Mouse (Mus musculus): ENCODE results near the gene Fam89a.

The Fam89a gene

GRCm38 (mm10) chr8:124751709-124752173 is at the start of gene Fam89a:
TSS of gene Fam89a (minus strand) at chr8:124751832.
- no peak for DNase-seq

- DNase-seq = no peak
These were observed 48.9 kb upstream of the Fam89a start for GRCm38 (mm10) chr8:124800542-124800941.

DNA sequence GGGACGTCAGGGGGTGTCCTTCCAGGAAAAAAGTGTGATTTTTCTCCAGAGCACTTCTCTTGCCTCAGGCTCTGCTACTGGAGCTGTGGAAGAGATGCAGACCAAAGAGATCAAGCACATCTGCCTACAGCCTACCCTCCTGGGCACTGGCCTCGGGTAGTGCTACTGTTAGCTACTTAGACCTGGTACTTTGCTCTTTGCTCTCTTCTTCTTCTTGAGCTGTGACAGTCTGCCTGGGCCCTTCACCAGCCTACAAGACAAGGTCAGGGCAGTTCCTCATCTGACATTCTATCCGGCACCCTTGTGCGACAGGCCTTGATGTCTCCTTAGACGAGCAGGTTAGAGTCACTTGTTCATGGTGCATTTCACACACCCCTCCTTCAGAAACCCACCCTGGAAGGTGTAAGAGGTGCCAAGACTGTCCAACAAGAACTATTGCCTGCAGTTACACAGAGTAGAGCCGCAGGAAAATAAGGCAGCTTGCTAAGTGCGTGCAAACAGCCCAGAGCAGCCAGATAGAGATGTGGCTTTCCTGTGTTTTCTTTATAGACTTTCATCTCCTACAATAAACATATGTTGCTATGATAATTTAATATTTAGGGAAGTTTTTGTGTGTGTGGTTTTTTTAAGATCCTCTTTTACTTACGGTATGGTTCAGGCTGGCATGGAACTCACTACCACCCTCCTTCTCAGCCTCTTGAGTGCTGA is 44.3 kb upstream of the Fam89a start:
- DNase-seq = no peak

DNA sequence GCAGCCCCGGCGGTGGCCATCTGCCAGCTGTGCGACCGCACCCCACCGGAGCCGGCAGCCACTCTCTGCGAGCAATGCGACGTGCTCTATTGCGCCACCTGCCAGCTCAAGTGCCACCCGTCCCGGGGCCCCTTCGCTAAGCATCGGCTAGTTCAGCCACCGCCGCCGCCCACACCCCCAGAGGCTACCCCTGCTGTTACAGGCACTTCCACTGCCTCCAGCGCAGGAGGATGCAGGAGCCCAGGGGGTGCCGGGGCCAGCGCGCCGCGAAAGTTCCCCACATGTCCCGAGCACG is 42.8 kb upstream of the Fam89a start:
- peak; percentile 83 for DNase-seq

DNA sequence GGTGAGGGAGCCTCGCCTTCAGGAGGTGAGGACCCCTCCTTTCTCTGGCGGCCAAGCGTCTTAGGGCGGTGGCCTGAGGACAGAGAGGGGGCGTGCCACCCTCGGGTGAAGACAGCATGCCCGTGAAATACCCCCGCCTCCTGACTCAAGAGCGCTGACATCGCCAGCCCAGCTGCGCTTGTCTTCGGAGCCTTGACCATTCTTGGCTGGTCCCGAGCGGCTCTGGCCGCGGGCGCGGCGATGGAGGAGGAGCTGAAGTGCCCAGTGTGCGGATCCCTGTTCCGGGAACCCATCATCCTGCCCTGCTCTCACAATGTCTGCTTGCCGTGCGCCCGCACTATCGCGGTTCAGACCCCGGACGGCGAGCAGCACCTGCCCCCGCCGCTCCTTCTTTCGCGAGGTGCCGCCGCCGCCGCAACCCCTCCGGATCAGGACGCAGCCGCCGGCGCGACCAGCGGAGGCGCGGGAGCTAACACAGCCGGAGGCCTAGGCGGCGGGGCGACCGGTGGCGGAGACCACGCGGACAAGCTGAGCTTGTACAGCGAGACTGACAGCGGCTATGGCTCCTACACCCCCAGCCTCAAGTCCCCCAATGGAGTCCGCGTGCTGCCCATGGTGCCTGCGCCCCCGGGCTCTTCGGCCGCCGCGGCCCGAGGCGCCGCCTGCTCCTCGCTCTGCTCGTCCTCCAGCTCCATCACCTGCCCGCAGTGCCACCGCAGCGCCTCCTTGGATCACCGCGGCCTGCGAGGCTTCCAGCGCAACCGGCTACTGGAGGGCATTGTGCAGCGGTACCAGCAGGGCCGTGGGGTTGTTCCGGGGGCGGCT is 42.2 kb upstream of the Fam89a start:
- no peak for DNase-seq

DNA sequence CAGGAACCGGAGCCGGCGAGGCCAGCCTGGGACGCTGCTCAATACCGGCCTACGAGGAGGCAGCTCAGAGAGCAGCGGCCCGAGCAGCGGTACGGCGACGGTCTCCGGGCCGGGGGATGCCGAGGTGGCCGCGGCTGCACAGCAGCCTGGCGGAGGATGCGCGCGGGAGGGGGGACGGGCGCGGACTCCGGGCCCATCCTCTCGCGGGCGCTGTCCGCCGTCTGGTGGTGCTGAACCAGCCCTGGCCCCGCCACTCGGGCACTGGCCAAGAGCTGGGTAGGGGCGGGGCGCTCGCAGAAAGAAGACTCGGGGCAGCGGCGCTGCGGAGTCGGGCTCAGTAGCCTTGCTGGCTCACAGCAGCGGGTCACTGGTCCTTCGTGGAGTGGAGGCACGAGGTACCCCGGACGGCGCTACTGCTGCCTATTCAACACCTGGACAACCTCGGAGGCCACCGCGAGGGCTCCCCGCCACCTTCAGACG is 41.6 kb upstream of the Fam89a start:
- DNase-seq = peak; percentile 78

DNA sequence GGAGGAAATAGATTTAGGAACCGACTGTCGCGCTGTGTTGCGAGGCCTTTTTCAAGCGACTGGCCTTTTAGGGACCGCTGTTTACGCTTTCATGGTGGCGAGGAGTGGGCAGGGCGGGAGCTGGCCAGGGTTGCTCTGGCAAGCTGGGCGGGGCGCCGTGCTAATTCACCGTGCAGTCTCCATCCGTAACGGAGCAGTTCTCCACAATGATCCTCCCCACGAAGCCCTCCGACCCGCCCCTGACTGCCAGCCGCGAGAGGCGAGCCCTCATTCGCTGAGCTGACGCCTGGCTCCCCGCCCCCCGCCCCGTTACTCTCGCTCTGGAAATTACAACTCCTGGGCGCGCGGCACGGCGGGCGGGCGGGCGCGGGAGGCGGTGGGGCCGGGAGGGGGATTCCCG is 41.1 kb upstream of the Fam89a start, which contains the start of gene Trim67:
TSS of gene Trim67 (plus strand) at position 385 of the 400 bp plus-strand sequence.
- peak; percentile 85 for DNase-seq

GRCm38 (mm10) chr8:124792186-124792585 is 40.6 kb upstream of the Fam89a start:
- DNase-seq = peak; percentile 77

- DNase-seq = peak; percentile 54
These were observed 40.1 kb upstream of the Fam89a start for GRCm38 (mm10) chr8:124791751-124792150.

DNA sequence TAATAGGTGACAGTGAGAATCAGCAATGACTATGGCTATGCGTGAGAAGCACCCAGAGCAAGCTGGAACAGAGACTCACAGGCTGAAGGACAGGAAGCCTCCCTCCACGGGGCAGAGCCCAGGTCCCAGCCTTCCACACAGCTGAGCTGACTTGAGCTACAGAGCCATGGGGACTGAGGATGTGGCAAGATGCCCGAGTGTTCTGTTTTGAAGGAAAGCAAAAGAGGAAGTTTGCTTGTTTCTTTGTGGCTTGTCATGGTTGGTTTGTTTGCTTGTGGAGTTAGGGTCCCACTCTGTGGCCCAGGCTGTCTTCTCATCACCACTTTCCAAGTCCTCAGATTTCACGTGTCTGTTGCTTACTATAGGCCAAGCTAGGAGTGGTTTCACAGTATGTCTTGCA is 39.0 kb upstream of the Fam89a start:
- no peak for DNase-seq

- DNase-seq = peak; percentile 20
These were observed 33.0 kb upstream of the Fam89a start for GRCm38 (mm10) chr8:124784613-124785012.

DNA sequence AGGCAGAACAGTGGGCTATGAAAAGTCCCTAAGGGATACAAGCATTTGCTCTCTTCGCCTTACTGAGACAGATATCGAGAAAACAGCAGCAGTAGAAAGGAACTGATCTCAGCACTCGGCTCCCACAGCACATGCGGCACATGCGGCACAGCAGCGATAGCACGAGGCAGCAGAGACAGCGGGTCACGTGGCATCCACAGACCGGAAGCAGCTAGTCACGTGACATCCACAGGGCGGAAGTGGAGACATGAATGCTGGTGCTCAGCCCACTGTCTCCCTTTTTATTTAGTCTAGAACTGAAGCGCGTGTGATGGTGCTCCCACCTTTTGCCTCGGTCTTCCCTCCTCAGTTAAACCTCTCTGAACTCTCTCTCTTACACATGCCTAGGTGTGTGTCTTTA is 31.6 kb upstream of the Fam89a start:
- no peak for DNase-seq

DNA sequence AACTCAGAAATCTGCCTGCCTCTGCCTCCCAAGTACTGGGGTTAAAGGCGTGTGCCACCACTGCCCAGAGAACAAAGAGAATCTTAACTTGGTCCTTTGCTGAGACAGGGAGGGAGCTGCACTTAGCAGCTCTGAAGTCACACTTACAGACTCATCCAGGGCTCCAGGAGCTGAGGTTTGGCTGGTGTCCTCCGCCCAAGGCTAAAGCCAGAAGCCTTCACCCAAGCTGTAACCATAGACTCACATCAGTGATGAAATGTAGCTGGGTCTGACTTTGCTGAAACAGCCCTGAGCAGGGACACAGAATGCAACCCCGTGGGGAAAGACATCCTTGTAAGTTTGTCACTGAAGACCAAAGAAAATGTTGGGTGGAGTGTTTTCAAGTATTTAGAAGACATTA is 30.8 kb upstream of the Fam89a start:
- DNase-seq = no peak

GRCm38 (mm10) chr8:124780236-124780635 is 28.6 kb upstream of the Fam89a start:
- DNase-seq = peak; percentile 78

GRCm38 (mm10) chr8:124775695-124776094 is 24.1 kb upstream of the Fam89a start:
- DNase-seq = peak; percentile 76

- no peak for DNase-seq
These were observed 20.8 kb upstream of the Fam89a start for GRCm38 (mm10) chr8:124772389-124772788.

DNA sequence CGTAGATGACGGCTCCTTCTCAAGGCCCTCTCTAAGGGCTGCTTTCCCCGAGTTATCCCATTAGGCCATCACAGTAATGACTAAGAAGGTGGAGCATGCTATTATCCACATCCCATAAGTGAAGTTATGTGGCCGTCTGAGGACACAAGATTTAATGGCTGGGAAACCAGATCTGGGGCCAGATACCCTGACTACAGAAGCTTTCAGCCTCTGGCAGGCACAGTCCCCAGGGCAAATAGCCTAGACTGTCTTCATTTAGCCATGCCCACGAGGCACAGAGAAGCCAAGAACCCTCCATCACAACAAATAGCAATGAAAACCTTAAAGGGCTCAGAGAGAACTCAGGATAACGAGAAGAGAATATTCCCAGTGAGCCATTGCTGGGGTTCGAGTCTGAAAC is 11.4 kb upstream of the Fam89a start:
- no peak for DNase-seq

- no peak for DNase-seq
These were observed 6.9 kb upstream of the Fam89a start for GRCm38 (mm10) chr8:124758544-124758943.

DNA sequence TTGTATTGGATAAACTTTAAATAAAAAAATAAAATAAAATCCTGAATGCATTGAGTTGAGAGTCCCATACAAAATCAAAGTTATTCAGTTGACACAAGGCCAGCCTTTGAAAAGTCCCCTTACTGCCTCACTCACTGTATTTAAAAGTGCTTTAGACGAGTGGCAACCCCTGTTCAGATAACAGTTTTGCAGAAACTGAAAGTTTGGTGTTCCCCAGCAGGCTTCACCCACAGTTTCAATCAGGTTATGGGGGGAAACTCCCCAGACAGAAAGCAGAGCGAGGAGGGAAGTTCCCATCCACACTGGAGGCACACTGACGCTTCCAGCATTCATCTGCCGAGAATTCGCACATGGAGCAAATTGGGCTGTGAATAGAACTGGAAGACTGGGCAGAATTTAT is 5.0 kb upstream of the Fam89a start:
- DNase-seq = no peak

GRCm38 (mm10) chr8:124756153-124756552 is 4.5 kb upstream of the Fam89a start:
- DNase-seq = no peak

DNA sequence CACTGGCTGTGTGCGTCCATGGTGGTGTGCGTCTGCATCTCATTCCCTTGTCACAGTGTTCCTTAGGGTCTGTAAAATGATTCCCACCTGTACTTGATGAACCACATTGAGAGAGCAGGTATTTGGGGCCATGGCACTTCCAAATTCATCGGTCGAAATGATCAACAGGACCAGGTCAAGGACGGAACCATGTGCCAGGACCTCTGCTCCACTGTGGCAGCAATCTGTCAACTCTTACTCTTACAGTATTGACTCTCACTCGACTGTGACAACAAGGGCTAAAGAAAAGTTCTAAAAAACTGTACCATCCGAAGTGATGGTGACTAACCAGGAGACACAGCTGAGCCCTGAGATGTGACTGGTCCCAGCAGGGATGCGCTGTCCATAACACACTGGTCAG is 3.8 kb upstream of the Fam89a start:
- no peak for DNase-seq

GRCm38 (mm10) chr8:124754792-124755190 is 3.2 kb upstream of the Fam89a start:
- no peak for DNase-seq

DNA sequence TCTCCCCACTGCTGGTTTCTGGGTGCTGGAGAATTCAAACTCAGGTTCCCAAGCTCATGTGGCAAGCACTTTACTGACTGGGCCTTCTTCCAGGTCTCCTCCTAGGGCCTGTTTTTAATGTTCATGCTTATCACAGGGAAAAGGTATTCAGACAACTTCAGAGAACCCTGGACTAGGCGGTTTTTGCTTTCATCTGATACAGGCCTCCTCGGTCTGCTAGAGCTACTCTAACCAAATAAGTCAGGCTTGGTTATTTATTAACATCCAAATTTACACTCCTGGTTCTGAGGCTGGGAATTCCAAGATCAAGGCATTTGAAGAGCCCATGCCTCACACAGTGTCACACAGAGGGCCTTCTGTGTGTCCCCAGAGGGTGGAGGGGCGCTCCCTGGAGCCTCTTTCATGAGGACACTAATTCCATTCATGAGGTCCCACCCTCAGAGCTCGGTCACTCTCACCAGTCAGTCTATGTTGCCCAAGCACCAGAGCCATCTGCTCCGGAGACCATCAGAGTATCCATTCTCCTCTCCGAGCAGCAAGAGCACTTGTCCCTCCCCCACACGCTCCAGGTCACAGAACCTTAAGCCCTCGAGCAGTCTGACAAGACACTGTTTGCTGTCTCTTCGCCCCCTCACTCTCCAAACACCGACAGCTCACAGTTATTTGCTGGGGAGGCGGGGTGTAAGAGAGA is 2.6 kb upstream of the Fam89a start:
- no peak for DNase-seq

All from cerebellum, adult 11-12 months (tissue).